Mouse (Mus musculus) bone marrow, adult 2 months (tissue): Measurements from ENCODE around the gene 1810009J06Rik.
"Not testable (repeated sequence)": the region's sequence is repeated elsewhere in the genome, so short reads cannot be mapped to it uniquely, and the experiment has no call there.

Experiments
- CTCF ChIP-seq: fragments of 200-500 bp; IDR thresholded peaks from 2 replicates; pipeline ENCODE4 v1.5.1; 2011; ENCODE audit warnings: low read length, control low read depth; ENCODE audit not compliant: control insufficient read depth, insufficient read depth
- POLR2A ChIP-seq: fragments of 200-500 bp; IDR thresholded peaks from 2 replicates; pipeline ENCODE4 v1.6.1; 2011; ENCODE audit warnings: low read depth, mild to moderate bottlenecking, control low read depth, low read length, borderline replicate concordance; ENCODE audit not compliant: control insufficient read depth

DNA sequence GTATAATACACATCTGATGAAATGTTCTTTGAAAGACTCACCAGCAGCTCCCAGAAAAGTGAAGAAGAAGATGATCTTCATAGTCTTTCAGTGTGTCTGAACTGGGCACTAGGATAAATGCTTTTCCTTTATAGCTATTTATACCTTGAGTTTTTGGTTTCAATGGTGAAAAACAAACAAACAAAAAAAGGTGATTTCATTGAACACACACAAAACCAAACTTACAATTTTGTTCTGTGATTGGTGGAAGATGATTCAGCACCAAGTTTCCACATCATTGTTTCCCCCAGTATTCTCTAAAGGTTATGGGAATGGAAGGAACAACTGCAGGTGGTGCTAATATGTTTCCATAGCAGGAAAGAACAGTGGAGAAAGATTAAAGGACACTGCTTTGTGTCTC is 34.8 kb downstream of the 1810009J06Rik start, which contains the start of gene Gm2663:
- TF ChIP-seq CTCF, POLR2A: not testable (repeated sequence)
